Mouse (Mus musculus): Measurements from ENCODE around the gene Dgkg. TPM values are rescaled to one million over a fixed set of nuclear protein-coding genes. Genes with fewer than 3 reads are reported as not detected.

Gene Dgkg
- total and polyA plus RNA-seq, 2 experiments from 2014 or later, result 0.08 to 0.44 TPM

DNA sequence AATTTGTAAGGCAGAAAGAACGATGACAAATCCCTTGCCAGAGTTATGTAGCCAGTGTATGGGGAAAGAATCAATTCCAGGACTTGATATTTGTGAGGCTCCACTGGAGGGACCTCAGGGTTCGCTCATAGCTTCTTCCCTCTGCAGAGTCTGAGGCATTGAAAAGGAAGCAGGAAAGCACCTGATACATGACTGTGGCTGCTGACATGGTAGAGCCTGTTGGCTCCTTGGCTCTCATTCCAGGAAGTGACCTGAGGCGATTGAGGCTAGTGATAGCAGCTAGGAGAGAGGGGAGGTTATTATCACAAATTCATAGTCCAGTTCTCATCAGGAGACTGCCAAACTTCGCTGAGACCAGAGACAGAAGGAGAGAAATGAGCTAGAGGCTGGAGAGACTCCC, 17.1 kb upstream of the Dgkg start:
- WGBS, result 45% methylated on average over 4 of the region's 4 CpGs

GRCm38 (mm10) chr16:22664033-22664432, 7.0 kb upstream of the Dgkg start:
- no peak overlapping the region for H3K9ac ChIP-seq (replicated peaks; ENCODE audit: low read depth, low read length)
- ATAC-seq (ENCODE audit: insufficient read depth, low read depth) (no peak), DNase-seq (ENCODE audit: low spot score) (no peak)
- TF ChIP-seq EP300 (IDR thresholded peaks at IDR 0.05; ENCODE audit: low read depth), result no peak
- TF ChIP-seq CTCF (IDR thresholded peaks at IDR 0.05; ENCODE audit: low read depth), result no peak
- no peaks in the 10 kb centered on the region for H3K27me3 ChIP-seq (ENCODE audit: control insufficient read depth, insufficient read depth, low read length)
- 75% methylated on average over 4 of the region's 4 CpGs for WGBS
- H3K9me3 ChIP-seq (replicated peaks; ENCODE audit: control insufficient read depth, low read length), result no peaks in the 10 kb centered on the region
- no peak overlapping the region for H3K4me3 ChIP-seq (ENCODE audit: low read depth, low read length)
- no peak overlapping the region for H3K27ac ChIP-seq (ENCODE audit: low read depth)
- no peaks in the 10 kb centered on the region for H3K36me3 ChIP-seq (replicated peaks; ENCODE audit: control insufficient read depth, insufficient read depth, low read length)
- H3K4me2 ChIP-seq (ENCODE audit: low read depth, low read length), result no peak overlapping the region
- H3K4me1 ChIP-seq (ENCODE audit: control insufficient read depth, insufficient read depth), result no peaks in the 10 kb centered on the region

More for the DNA sequence above, 17.1 kb upstream of the Dgkg start:
- Histone ChIP-seq H3K27ac (ENCODE audit: low read depth) (no peak overlapping the region), H3K27me3 (ENCODE audit: control insufficient read depth, insufficient read depth, low read length) (no peaks in the 10 kb centered on the region), H3K9ac (replicated peaks; ENCODE audit: low read depth, low read length) (no peak overlapping the region), H3K4me3 (ENCODE audit: low read depth, low read length) (no peak overlapping the region), H3K4me2 (ENCODE audit: low read depth, low read length) (no peak overlapping the region), H3K4me1 (ENCODE audit: control insufficient read depth, insufficient read depth) (no peaks in the 10 kb centered on the region), H3K9me3 (replicated peaks; ENCODE audit: control insufficient read depth, low read length) (no peaks in the 10 kb centered on the region), H3K36me3 (replicated peaks; ENCODE audit: control insufficient read depth, insufficient read depth, low read length) (no peaks in the 10 kb centered on the region)
- no peak for TF ChIP-seq EP300 (IDR thresholded peaks at IDR 0.05; ENCODE audit: low read depth)
- no peak for TF ChIP-seq CTCF (IDR thresholded peaks at IDR 0.05; ENCODE audit: low read depth)
- ATAC-seq (ENCODE audit: insufficient read depth, low read depth) (no peak), DNase-seq (ENCODE audit: low spot score) (no peak)

GRCm38 (mm10) chr16:22663136-22663535, 6.1 kb upstream of the Dgkg start:
- Histone ChIP-seq H3K4me1 (ENCODE audit: control insufficient read depth, insufficient read depth) (no peaks in the 10 kb centered on the region), H3K4me2 (ENCODE audit: low read depth, low read length) (no peak overlapping the region), H3K9me3 (replicated peaks; ENCODE audit: control insufficient read depth, low read length) (no peaks in the 10 kb centered on the region), H3K27ac (ENCODE audit: low read depth) (no peak overlapping the region), H3K9ac (replicated peaks; ENCODE audit: low read depth, low read length) (no peak overlapping the region), H3K27me3 (ENCODE audit: control insufficient read depth, insufficient read depth, low read length) (0 out of 2 replicates have a peak, but pooled peaks cover 3% of the 10 kb centered on the region), H3K36me3 (replicated peaks; ENCODE audit: control insufficient read depth, insufficient read depth, low read length) (no peaks in the 10 kb centered on the region), H3K4me3 (ENCODE audit: low read depth, low read length) (no peak overlapping the region)
- WGBS, result 23% methylated on average over 2 of the region's 2 CpGs
- DNase-seq (ENCODE audit: low spot score), result no peak
- no peak for ATAC-seq (ENCODE audit: insufficient read depth, low read depth)
- TF ChIP-seq CTCF (IDR thresholded peaks at IDR 0.05; ENCODE audit: low read depth) (no peak), EP300 (IDR thresholded peaks at IDR 0.05; ENCODE audit: low read depth) (no peak)

DNA sequence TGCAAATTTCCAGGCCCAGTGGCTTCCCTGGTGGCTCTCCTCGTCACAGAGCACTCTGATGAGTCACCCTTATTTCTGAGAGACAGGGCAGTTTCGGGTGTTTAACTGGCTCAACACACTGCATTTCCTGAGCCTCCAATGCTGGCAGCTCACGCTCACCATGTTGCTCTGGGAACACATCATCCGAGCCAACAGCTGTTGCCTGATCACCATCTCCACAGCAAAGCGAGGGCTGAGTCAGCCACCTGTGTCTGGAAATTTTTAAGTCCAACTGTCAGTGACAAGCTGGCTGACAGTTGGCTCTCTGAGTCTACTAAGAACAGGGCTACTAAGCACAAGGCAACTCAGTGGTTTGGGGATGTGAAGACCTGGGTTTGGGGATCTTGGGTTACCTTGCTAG, 4.1 kb upstream of the Dgkg start:
- H3K4me1 ChIP-seq (ENCODE audit: control insufficient read depth, insufficient read depth), result peaks cover 4% of the 10 kb centered on the region; the same call in 1 of the 2 replicates
- H3K27me3 ChIP-seq (ENCODE audit: control insufficient read depth, insufficient read depth, low read length), result peaks cover 23% of the 10 kb centered on the region
- DNase-seq (ENCODE audit: low spot score) (no peak), ATAC-seq (ENCODE audit: insufficient read depth, low read depth) (no peak)
- no peaks in the 10 kb centered on the region for H3K36me3 ChIP-seq (replicated peaks; ENCODE audit: control insufficient read depth, insufficient read depth, low read length)
- no peak overlapping the region for H3K4me2 ChIP-seq (ENCODE audit: low read depth, low read length)
- 39% methylated on average over 5 of the region's 5 CpGs for WGBS
- no peak for TF ChIP-seq CTCF (IDR thresholded peaks at IDR 0.05; ENCODE audit: low read depth)
- TF ChIP-seq EP300 (IDR thresholded peaks at IDR 0.05; ENCODE audit: low read depth), result no peak
- H3K4me3 ChIP-seq (ENCODE audit: low read depth, low read length), result no peak overlapping the region
- no peak overlapping the region for H3K27ac ChIP-seq (ENCODE audit: low read depth)
- H3K9me3 ChIP-seq (replicated peaks; ENCODE audit: control insufficient read depth, low read length), result no peaks in the 10 kb centered on the region
- no peak overlapping the region for H3K9ac ChIP-seq (replicated peaks; ENCODE audit: low read depth, low read length)

- Histone ChIP-seq H3K4me2 (ENCODE audit: low read depth, low read length) (peak overlapping the region; percentile 16; the same call in 1 of the 2 replicates), H3K4me3 (ENCODE audit: low read depth, low read length) (no peak overlapping the region), H3K4me1 (ENCODE audit: control insufficient read depth, insufficient read depth) (peaks cover 4% of the 10 kb centered on the region; the same call in 1 of the 2 replicates), H3K36me3 (replicated peaks; ENCODE audit: control insufficient read depth, insufficient read depth, low read length) (no peaks in the 10 kb centered on the region), H3K9me3 (replicated peaks; ENCODE audit: control insufficient read depth, low read length) (no peaks in the 10 kb centered on the region), H3K27ac (ENCODE audit: low read depth) (no peak overlapping the region), H3K27me3 (ENCODE audit: control insufficient read depth, insufficient read depth, low read length) (peaks cover 29% of the 10 kb centered on the region), H3K9ac (replicated peaks; ENCODE audit: low read depth, low read length) (no peak overlapping the region)
- no peak for DNase-seq (ENCODE audit: low spot score)
- ATAC-seq (ENCODE audit: insufficient read depth, low read depth), result no peak
- TF ChIP-seq CTCF (IDR thresholded peaks at IDR 0.05; ENCODE audit: low read depth), result no peak
- TF ChIP-seq EP300 (IDR thresholded peaks at IDR 0.05; ENCODE audit: low read depth), result no peak
- WGBS, result 54% methylated on average over 16 of the region's 16 CpGs
Observed at GRCm38 (mm10) chr16:22657874-22658789, 1.1 kb upstream of the Dgkg start.

Data from heart, postnatal 0 days (tissue).